Mouse (Mus musculus): Measurements from ENCODE around the gene Max. TPM values are rescaled to one million over a fixed set of nuclear protein-coding genes. Genes with fewer than 3 reads are reported as not detected.

Gene Max
- polyA plus RNA-seq, 1 experiment from 2014 or later, result 17.3 TPM

DNA sequence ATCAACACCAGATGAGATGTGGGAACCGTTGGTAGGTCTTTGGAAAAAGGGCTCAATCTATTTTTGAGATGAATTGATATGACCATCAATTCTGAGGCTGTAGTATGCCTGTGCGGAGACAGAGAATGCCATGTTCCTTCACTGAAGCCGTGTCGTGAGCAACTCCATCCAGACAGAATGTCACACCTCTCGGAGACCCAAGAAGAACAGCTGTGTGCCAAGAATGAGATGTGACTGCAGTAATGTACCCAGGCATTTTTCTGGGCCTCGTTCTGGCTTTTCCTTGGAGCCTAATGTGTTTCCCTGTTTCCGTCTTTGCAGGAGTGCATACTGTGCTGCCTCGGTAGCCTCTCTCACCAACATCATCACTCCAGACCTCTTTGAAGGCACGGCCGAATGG, 65.0 kb downstream of the Max start:
- no peak overlapping the region for H3K27ac ChIP-seq (replicated peaks)
- H3K36me3 ChIP-seq, result peaks cover 20% of the 10 kb centered on the region
- WGBS, result 80% methylated on average over 10 of the region's 10 CpGs
- no peak overlapping the region for H3K4me3 ChIP-seq (replicated peaks)
- H3K9ac ChIP-seq, result no peak overlapping the region
- no peak for ATAC-seq (ENCODE audit: insufficient number of reproducible peaks, low FRiP score, low TSS enrichment, low read depth)
- H3K4me2 ChIP-seq (replicated peaks), result no peak overlapping the region
- H3K27me3 ChIP-seq, result no peaks in the 10 kb centered on the region
- H3K4me1 ChIP-seq, result peaks cover 6% of the 10 kb centered on the region; the same call in 1 of the 2 replicates
- no peaks in the 10 kb centered on the region for H3K9me3 ChIP-seq (replicated peaks)

DNA sequence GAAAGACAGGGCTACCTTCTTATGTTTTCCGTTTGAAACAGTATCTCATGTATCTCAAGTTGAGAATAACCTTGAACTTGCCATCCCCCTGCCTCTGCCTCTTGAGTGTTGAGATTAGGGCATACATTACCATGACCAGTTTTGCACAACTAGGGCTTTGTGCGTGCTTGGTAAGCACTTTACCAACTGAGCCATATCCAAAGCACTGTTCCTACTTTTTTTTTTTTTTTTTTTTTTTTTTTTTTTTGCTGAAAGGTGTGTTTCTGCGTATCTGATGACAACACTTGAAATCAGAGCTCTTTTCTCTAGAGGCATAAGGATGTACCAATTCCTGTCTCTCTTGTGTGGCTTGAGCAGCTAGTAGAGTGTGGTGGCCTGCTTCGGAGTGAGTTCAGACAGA, 65.4 kb downstream of the Max start:
- ATAC-seq (ENCODE audit: insufficient number of reproducible peaks, low FRiP score, low TSS enrichment, low read depth), result no peak
- Histone ChIP-seq H3K9ac (no peak overlapping the region), H3K27me3 (no peaks in the 10 kb centered on the region), H3K36me3 (peaks cover 22% of the 10 kb centered on the region), H3K4me2 (replicated peaks) (no peak overlapping the region), H3K27ac (replicated peaks) (no peak overlapping the region), H3K9me3 (replicated peaks) (no peaks in the 10 kb centered on the region), H3K4me1 (peaks cover 6% of the 10 kb centered on the region; the same call in 1 of the 2 replicates), H3K4me3 (replicated peaks) (no peak overlapping the region)
- WGBS, result 88% methylated on average over 4 of the region's 4 CpGs

DNA sequence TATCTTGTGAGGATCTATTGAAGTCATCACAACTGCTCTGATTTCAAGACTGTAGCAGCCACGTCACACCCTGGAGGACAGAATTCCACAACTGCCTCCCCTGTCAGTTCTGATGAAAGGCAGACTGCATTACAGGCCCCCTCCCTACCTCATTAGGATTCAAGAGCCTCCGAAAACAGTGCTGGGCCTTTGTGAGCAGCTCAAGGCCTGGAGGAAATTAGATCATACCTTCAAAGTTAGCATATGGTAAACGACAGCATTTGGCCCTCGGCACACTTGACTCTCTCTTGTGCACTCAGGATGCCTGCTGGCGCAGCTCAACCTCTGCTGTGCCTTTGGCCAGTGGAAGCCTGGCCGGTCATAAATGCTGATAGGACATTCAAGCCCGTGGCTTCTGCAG, 66.2 kb downstream of the Max start:
- peaks cover 6% of the 10 kb centered on the region; the same call in 1 of the 2 replicates for H3K4me1 ChIP-seq
- no peak overlapping the region for H3K9ac ChIP-seq
- peaks cover 17% of the 10 kb centered on the region for H3K36me3 ChIP-seq
- WGBS, result 33% methylated on average over 7 of the region's 7 CpGs
- H3K27me3 ChIP-seq, result no peaks in the 10 kb centered on the region
- H3K4me2 ChIP-seq (replicated peaks), result no peak overlapping the region
- H3K27ac ChIP-seq (replicated peaks), result no peak overlapping the region
- H3K4me3 ChIP-seq (replicated peaks), result no peak overlapping the region
- ATAC-seq (ENCODE audit: insufficient number of reproducible peaks, low FRiP score, low TSS enrichment, low read depth), result no peak
- H3K9me3 ChIP-seq (replicated peaks), result no peaks in the 10 kb centered on the region

DNA sequence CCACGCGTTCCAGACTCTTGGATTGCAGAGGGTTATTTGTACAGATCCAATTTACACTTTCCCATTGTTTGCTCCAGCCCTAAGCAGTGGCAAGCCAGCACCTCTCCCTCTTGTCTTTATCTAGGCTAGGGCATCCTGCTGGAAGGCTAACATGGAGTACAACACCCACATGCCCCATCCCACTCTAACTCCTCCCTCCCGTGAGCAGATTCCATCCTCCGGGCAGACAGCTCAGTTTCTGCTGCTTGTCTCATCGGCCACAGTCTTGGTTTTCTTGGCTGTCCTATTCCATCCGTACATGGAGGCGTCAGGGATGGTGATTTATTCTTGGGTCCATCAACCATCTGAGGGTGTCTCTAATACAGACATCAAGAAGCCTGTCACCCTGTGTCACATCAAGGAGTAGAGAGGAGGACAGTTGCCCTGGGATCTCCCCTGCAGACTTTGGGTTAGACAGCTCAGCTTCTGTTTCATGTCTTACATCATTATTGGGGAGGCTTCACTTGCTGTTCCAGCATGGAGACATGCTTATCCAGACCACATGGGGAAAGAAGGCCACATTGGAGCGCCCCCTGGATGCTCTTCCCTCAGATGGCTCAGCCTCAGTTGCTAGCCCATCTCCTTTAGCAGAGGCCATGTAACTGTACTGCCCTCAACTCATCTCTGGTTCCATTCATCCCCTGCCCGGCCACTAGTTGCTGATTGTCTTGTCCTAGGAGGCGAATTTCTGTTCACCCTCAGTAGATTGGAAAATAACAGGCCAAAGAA, 67.0 kb downstream of the Max start:
- Histone ChIP-seq H3K9me3 (replicated peaks) (no peaks in the 10 kb centered on the region), H3K4me2 (replicated peaks) (no peak overlapping the region), H3K4me1 (peaks cover 6% of the 10 kb centered on the region; the same call in 1 of the 2 replicates), H3K36me3 (peaks cover 10% of the 10 kb centered on the region), H3K27ac (replicated peaks) (no peak overlapping the region), H3K4me3 (replicated peaks) (no peak overlapping the region), H3K27me3 (no peaks in the 10 kb centered on the region), H3K9ac (no peak overlapping the region)
- WGBS, result 77% methylated on average over 10 of the region's 10 CpGs
- ATAC-seq (ENCODE audit: insufficient number of reproducible peaks, low FRiP score, low TSS enrichment, low read depth), result no peak

DNA sequence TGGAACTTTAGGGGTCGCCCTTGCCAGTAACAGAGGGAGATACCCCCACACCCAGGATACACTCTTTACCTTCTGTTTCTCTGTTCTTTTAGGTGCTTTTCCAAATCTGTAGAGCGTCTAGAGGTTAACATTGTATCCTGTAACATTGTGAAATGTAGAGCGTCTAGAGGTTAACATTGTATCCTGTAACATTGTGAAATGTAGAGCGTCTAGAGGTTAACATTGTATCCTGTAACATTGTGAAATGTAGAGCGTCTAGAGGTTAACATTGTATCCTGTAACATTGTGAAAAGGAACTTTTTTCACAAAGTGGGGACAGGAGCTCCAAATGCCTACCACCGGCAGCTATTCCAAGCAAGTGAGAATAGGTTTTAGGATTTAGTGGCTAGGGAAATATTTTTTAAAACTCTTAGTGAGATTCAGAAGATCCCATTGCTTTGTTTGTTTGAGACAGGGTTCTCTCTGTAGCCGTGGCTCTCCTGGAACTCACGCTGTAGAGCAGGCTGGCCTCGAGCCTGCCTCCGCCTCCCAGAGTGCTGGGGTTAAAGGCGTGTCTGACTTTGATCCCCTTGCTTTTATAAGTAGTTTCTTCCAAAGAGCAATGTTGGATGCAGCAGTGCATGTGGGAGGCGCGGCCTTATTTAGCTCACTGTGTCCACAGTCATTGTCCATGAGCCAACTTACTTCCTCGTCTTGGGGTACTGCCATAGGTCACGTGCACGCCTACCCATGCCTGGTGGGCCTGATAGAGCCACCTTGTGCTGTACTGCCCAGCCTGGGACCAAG, 68.9 kb downstream of the Max start:
- Histone ChIP-seq H3K4me3 (replicated peaks) (no peak overlapping the region), H3K9me3 (replicated peaks) (no peaks in the 10 kb centered on the region), H3K27me3 (no peaks in the 10 kb centered on the region), H3K4me2 (replicated peaks) (no peak overlapping the region), H3K36me3 (peaks cover 18% of the 10 kb centered on the region), H3K4me1 (peaks cover 6% of the 10 kb centered on the region; the same call in 1 of the 2 replicates), H3K9ac (no peak overlapping the region), H3K27ac (replicated peaks) (no peak overlapping the region)
- no peak for ATAC-seq (ENCODE audit: insufficient number of reproducible peaks, low FRiP score, low TSS enrichment, low read depth)
- 87% methylated on average over 16 of the region's 16 CpGs for WGBS

DNA sequence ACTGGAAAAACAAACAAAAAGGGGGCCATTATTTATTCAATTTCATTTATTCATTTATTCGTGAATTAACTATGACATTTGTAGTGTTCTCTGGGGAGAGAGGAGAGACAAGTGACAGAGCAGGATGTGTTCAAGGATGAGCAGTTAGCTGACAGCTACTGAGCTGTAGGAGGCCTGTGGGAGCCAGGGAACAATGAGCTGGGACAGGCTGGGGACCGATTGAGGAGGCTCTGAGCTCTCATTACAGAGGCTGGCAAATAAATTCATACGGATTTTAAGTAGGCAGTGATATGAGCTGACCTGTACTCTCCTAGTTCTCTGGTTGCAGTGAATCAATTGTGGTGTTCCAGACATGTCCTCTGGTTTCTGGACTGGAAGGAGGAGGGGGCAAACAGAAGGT, 70.8 kb downstream of the Max start:
- 84% methylated on average over 3 of the region's 3 CpGs for WGBS
- no peak for ATAC-seq (ENCODE audit: insufficient number of reproducible peaks, low FRiP score, low TSS enrichment, low read depth)
- H3K4me3 ChIP-seq (replicated peaks), result no peak overlapping the region

DNA sequence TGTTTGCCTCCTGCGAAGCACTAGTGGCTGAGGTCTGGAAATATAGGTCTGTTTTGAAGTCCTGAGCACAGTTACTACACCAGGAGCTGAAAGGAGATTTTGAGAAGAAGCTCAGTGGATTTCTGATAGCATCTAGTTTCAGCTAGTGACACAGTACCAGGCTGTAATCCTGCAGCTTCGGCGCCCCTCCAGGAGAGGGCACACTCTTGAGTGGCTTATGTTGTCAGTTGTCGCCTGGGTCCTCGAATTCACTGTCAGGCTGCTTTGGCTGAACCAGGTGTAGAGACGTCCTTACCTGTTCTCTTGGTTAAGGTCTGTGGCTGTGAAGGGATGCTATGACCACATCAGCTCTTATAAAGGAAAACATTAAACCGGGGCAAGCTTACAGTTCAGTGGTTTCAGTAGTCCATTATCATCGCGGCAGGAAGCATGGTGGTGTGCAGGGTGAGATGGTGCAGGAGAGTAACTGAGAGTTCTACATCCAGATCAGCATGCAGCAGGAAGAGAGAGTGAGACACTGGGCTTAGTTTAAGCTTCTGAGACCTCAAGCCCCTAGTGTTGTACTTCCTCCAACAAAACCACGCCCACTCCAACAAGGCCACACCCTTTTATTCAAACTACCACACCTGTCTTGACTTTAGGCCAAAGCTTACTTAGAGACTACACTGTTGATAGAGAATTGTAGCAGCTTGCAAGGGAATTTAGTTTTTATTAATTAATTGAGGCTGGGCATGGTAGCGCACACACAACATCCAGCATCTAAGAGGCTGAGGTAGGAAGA, 72.4 kb downstream of the Max start:
- Histone ChIP-seq H3K9ac (no peak overlapping the region), H3K4me1 (no peaks in the 10 kb centered on the region), H3K27me3 (no peaks in the 10 kb centered on the region), H3K27ac (replicated peaks) (no peak overlapping the region), H3K4me3 (replicated peaks) (no peak overlapping the region), H3K4me2 (replicated peaks) (no peak overlapping the region), H3K9me3 (replicated peaks) (no peaks in the 10 kb centered on the region), H3K36me3 (peaks cover 23% of the 10 kb centered on the region)
- ATAC-seq (ENCODE audit: insufficient number of reproducible peaks, low FRiP score, low TSS enrichment, low read depth), result no peak
- WGBS, result 91% methylated on average over 11 of the region's 11 CpGs

More for the DNA sequence above, 70.8 kb downstream of the Max start:
- Histone ChIP-seq H3K27ac (replicated peaks) (no peak overlapping the region), H3K9ac (no peak overlapping the region), H3K4me1 (peaks cover 6% of the 10 kb centered on the region; the same call in 1 of the 2 replicates), H3K9me3 (replicated peaks) (no peaks in the 10 kb centered on the region), H3K36me3 (peaks cover 23% of the 10 kb centered on the region), H3K27me3 (no peaks in the 10 kb centered on the region), H3K4me2 (replicated peaks) (no peak overlapping the region)

DNA sequence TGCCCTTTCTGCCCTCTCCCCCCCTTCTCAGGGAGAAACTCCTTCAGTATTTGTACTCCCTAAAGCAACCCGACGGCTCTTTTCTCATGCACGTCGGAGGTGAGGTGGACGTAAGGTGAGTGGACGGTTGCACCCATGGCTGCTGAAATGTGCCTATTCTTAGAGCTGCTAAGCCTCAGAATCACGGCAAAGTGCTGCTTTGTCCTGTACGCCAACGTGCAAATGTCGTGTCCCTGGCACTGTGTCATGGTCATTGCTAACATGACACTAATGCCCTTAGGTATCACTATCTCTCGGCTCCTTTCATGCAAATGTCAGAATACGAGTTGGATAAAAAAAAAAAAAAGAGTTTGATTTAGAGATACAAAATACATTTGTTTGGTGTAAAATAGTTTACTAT, 74.1 kb downstream of the Max start:
- WGBS, result 92% methylated on average over 12 of the region's 12 CpGs
- H3K9me3 ChIP-seq (replicated peaks), result no peaks in the 10 kb centered on the region
- H3K4me3 ChIP-seq (replicated peaks), result no peak overlapping the region
- ATAC-seq (ENCODE audit: insufficient number of reproducible peaks, low FRiP score, low TSS enrichment, low read depth), result no peak
- peaks cover 23% of the 10 kb centered on the region for H3K36me3 ChIP-seq
- 0 out of 2 replicates have a peak, but pooled peaks cover 7% of the 10 kb centered on the region for H3K4me1 ChIP-seq
- no peak overlapping the region for H3K9ac ChIP-seq
- no peak overlapping the region for H3K4me2 ChIP-seq (replicated peaks)
- H3K27me3 ChIP-seq, result no peaks in the 10 kb centered on the region
- no peak overlapping the region for H3K27ac ChIP-seq (replicated peaks)

Other genes with a start within 250 kb of the Max start
- 125 and 127 TPM in 2 replicates for gene Churc1, start 196.7 kb downstream of the Max start, polyA plus RNA-seq (2015; fragmentation: Nextera tagmentation; extraction: Ambion mirVana)
- gene Fntb, start 196.6 kb downstream of the Max start, polyA plus RNA-seq (2015; fragmentation: Nextera tagmentation; extraction: Ambion mirVana), result 46.8 and 47.1 TPM in 2 replicates
- gene Gpx2, start 166.6 kb downstream of the Max start, polyA plus RNA-seq (2015; fragmentation: Nextera tagmentation; extraction: Ambion mirVana), result 5.1 and 5.7 TPM in 2 replicates
- gene Rab15, start 139.3 kb downstream of the Max start, polyA plus RNA-seq (2015; fragmentation: Nextera tagmentation; extraction: Ambion mirVana), result 39.0 and 42.3 TPM in 2 replicates

Measured in embryonic facial prominence, embryonic 15.5 days (tissue).